Mouse (Mus musculus) kidney, adult 10 weeks (tissue): ENCODE results near the gene Shox2. TPM values are rescaled to one million over a fixed set of nuclear protein-coding genes. Genes with fewer than 3 reads are reported as not detected.

ENCODE experiments used
- polyA plus RNA-seq: library from polyadenylated mRNA; stranded (reverse); fragments of 350-450 nt; fragmentation: Illumina TruSeq; extraction: RNeasy Lipid Tissue Mini Kit (QIAGEN cat#74804); gene quantifications from one replicate; pipeline ENCODE4 v1.2.3, GENCODE M21; 2014; ENCODE audit warnings: low read depth, low replicate concordance

The Shox2 gene
- polyA plus RNA-seq: not detected

DNA sequence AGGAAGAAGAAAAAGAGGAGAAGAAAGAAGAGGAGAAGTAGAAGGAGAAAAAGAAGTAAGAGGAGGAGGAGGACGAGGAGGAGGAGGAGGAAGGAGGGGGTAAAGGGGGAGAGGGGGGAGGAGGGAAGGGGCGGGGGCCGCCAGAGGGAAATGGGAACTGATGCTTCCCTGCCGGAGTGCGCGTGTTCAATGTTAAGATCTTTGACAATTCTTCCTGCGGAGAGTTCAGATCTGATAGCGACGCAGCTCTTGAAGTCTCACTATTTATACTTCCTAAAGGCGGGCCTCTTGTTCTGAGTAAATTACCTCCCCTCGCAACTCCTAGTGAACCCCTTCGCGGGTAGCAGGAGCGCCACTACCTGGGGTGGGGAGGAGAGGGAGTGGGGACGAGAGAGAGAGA, at the start of gene Shox2:
Gene Shox2 (minus strand): TSS at position 66 of the 400 bp plus-strand sequence.

DNA sequence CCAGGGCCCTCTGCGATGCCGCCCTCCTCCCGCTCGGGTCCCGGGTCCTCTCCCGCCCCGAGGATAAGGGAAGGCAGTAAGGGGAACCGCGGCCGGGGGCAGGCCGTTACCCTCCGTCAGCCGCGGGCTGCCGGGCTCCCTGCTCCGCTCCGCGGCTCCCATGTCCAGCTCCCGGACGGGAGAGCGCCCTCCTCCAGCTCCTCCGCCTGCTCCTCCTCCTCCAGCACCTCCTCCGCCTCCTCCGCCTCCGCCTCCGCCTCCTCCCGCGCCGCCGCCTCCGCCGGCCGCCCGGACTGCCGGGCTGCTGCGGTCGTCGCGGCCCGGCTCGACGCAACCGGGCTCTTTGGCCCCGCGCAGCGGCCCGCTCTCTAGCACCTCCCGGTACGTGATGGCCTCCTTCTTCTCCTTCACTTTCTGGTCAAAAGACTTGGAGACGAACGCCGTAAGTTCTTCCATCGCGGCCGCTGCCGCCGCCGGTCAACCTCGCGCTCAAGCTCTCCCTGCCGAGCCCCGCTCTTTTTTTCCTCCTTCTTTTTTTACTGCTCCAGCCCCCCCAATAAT, 390 bp downstream of the Shox2 start, which contains the start of gene Rsrc1:
Gene Rsrc1 (plus strand): TSS at position 290 of the 561 bp plus-strand sequence.

Other genes starting within 250 kb of the Shox2 start
- 33.6 TPM for gene Rsrc1, start 381 bp downstream of the Shox2 start, polyA plus RNA-seq